Mouse (Mus musculus): ENCODE data around the gene Vps45. TPM values are rescaled to one million over a fixed set of nuclear protein-coding genes. Genes with fewer than 3 reads are reported as not detected.

Gene Vps45
- polyA plus RNA-seq, 1 experiment from 2014 or later, result 54.8 TPM

GRCm38 (mm10) chr3:96082100-96082499, 23.8 kb upstream of the Vps45 start:
- Histone ChIP-seq H3K36me3 (ENCODE audit: control insufficient read depth, insufficient read depth, low read length) (no peaks in the 10 kb centered on the region), H3K27ac (ENCODE audit: low read depth, low read length) (no peak overlapping the region), H3K4me2 (ENCODE audit: low read length) (no peak overlapping the region), H3K4me1 (ENCODE audit: control insufficient read depth, insufficient read depth, low read length) (no peaks in the 10 kb centered on the region), H3K4me3 (ENCODE audit: low read depth, low read length) (no peak overlapping the region), H3K9me3 (replicated peaks; ENCODE audit: control insufficient read depth, low read length) (no peaks in the 10 kb centered on the region), H3K27me3 (replicated peaks; ENCODE audit: control insufficient read depth, insufficient read depth, low read length) (no peaks in the 10 kb centered on the region), H3K9ac (ENCODE audit: low read length) (no peak overlapping the region)
- WGBS, result 89% methylated on average over 2 of the region's 2 CpGs
- DNase-seq (ENCODE audit: low spot score), result no peak
- no peak for ATAC-seq

- Histone ChIP-seq H3K4me1 (ENCODE audit: control insufficient read depth, insufficient read depth, low read length) (no peaks in the 10 kb centered on the region), H3K9me3 (replicated peaks; ENCODE audit: control insufficient read depth, low read length) (no peaks in the 10 kb centered on the region), H3K9ac (ENCODE audit: low read length) (no peak overlapping the region), H3K36me3 (ENCODE audit: control insufficient read depth, insufficient read depth, low read length) (no peaks in the 10 kb centered on the region), H3K4me3 (ENCODE audit: low read depth, low read length) (no peak overlapping the region), H3K4me2 (ENCODE audit: low read length) (no peak overlapping the region), H3K27me3 (replicated peaks; ENCODE audit: control insufficient read depth, insufficient read depth, low read length) (no peaks in the 10 kb centered on the region), H3K27ac (ENCODE audit: low read depth, low read length) (no peak overlapping the region)
- WGBS, result 91% methylated on average over 4 of the region's 4 CpGs
- ATAC-seq (no peak), DNase-seq (ENCODE audit: low spot score) (no peak)
Observed at GRCm38 (mm10) chr3:96081650-96082049, 23.4 kb upstream of the Vps45 start.

GRCm38 (mm10) chr3:96081006-96081405, 22.7 kb upstream of the Vps45 start:
- Histone ChIP-seq H3K36me3 (ENCODE audit: control insufficient read depth, insufficient read depth, low read length) (no peaks in the 10 kb centered on the region), H3K4me2 (ENCODE audit: low read length) (no peak overlapping the region), H3K9ac (ENCODE audit: low read length) (no peak overlapping the region), H3K27me3 (replicated peaks; ENCODE audit: control insufficient read depth, insufficient read depth, low read length) (no peaks in the 10 kb centered on the region), H3K4me3 (ENCODE audit: low read depth, low read length) (no peak overlapping the region), H3K9me3 (replicated peaks; ENCODE audit: control insufficient read depth, low read length) (no peaks in the 10 kb centered on the region), H3K4me1 (ENCODE audit: control insufficient read depth, insufficient read depth, low read length) (no peaks in the 10 kb centered on the region), H3K27ac (ENCODE audit: low read depth, low read length) (no peak overlapping the region)
- ATAC-seq (no peak), DNase-seq (ENCODE audit: low spot score) (peak; percentile 42)
- 70% methylated on average over 1 of the region's 1 CpGs for WGBS

GRCm38 (mm10) chr3:96078711-96079110, 20.4 kb upstream of the Vps45 start:
- 79% methylated on average over 3 of the region's 3 CpGs for WGBS
- ATAC-seq, result no peak
- no peak overlapping the region for H3K4me3 ChIP-seq (ENCODE audit: low read depth, low read length)

DNA sequence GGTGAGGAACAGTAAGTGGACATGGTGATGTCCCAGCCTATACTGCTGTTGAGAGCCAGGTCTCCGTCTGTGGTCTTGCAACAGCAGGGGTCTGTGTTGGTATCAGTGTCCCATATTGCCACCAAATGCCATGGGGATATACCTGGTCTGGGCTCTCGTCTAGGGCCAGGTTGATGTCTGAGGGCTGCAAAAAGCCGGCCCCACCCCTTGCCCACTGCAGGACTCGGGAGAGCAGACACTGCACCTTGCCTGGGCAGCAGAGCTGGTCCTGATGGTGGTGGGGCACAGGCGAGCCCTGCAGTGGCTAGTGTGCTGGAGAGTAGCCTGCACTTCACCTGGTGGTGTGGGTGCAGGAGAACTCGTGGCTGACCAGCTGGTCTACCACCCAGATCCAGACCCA, 19.8 kb upstream of the Vps45 start:
- Histone ChIP-seq H3K4me3 (ENCODE audit: low read depth, low read length) (no peak overlapping the region), H3K4me2 (ENCODE audit: low read length) (no peak overlapping the region), H3K9me3 (replicated peaks; ENCODE audit: control insufficient read depth, low read length) (no peaks in the 10 kb centered on the region), H3K27ac (ENCODE audit: low read depth, low read length) (no peak overlapping the region), H3K27me3 (replicated peaks; ENCODE audit: control insufficient read depth, insufficient read depth, low read length) (no peaks in the 10 kb centered on the region), H3K36me3 (ENCODE audit: control insufficient read depth, insufficient read depth, low read length) (no peaks in the 10 kb centered on the region), H3K9ac (ENCODE audit: low read length) (no peak overlapping the region), H3K4me1 (ENCODE audit: control insufficient read depth, insufficient read depth, low read length) (no peaks in the 10 kb centered on the region)
- 71% methylated on average over 6 of the region's 6 CpGs for WGBS
- no peak for DNase-seq (ENCODE audit: low spot score)
- ATAC-seq, result no peak

More at GRCm38 (mm10) chr3:96078711-96079110, 20.4 kb upstream of the Vps45 start:
- no peak overlapping the region for H3K9ac ChIP-seq (ENCODE audit: low read length)
- H3K36me3 ChIP-seq (ENCODE audit: control insufficient read depth, insufficient read depth, low read length), result no peaks in the 10 kb centered on the region
- H3K4me1 ChIP-seq (ENCODE audit: control insufficient read depth, insufficient read depth, low read length), result no peaks in the 10 kb centered on the region
- DNase-seq (ENCODE audit: low spot score), result no peak
- no peak overlapping the region for H3K27ac ChIP-seq (ENCODE audit: low read depth, low read length)
- no peak overlapping the region for H3K4me2 ChIP-seq (ENCODE audit: low read length)
- no peaks in the 10 kb centered on the region for H3K9me3 ChIP-seq (replicated peaks; ENCODE audit: control insufficient read depth, low read length)
- H3K27me3 ChIP-seq (replicated peaks; ENCODE audit: control insufficient read depth, insufficient read depth, low read length), result no peaks in the 10 kb centered on the region

DNA sequence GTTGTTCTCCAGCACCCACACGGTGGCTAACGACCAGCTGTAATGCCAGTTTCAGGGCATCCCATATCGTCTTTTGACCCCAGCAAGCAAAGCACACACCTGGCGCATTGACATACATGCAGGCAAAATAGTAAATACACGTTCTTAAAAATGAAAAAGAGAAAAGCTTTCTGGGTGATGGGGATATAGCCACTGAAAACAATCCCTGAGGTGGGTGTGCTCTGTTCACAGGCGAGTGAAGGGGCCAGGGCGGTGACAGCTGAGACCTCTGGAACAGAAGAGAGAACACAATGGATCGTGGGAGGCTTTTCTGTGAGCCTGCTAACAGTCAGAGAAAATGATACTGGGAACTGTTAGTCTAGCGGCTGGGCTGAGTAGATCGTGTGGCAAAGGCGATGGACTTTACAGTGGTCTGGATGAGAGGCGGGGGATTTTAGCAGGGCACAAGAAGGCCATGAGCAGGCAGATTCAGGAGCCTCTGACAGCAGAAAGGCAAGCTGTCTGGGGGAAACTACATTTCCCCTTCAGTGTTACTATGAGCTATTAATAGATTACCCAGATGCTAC, 14.7 kb upstream of the Vps45 start:
- ATAC-seq, result no peak
- WGBS, result 66% methylated on average over 12 of the region's 12 CpGs
- Histone ChIP-seq H3K4me2 (ENCODE audit: low read length) (no peak overlapping the region), H3K4me3 (ENCODE audit: low read depth, low read length) (no peak overlapping the region), H3K27me3 (replicated peaks; ENCODE audit: control insufficient read depth, insufficient read depth, low read length) (no peaks in the 10 kb centered on the region), H3K27ac (ENCODE audit: low read depth, low read length) (no peak overlapping the region), H3K9me3 (replicated peaks; ENCODE audit: control insufficient read depth, low read length) (no peaks in the 10 kb centered on the region), H3K4me1 (ENCODE audit: control insufficient read depth, insufficient read depth, low read length) (no peaks in the 10 kb centered on the region), H3K9ac (ENCODE audit: low read length) (no peak overlapping the region), H3K36me3 (ENCODE audit: control insufficient read depth, insufficient read depth, low read length) (no peaks in the 10 kb centered on the region)
- no peak for DNase-seq (ENCODE audit: low spot score)

GRCm38 (mm10) chr3:96070241-96070640, 12.0 kb upstream of the Vps45 start:
- DNase-seq (ENCODE audit: low spot score), result no peak
- H3K4me3 ChIP-seq (ENCODE audit: low read depth, low read length), result no peak overlapping the region

DNA sequence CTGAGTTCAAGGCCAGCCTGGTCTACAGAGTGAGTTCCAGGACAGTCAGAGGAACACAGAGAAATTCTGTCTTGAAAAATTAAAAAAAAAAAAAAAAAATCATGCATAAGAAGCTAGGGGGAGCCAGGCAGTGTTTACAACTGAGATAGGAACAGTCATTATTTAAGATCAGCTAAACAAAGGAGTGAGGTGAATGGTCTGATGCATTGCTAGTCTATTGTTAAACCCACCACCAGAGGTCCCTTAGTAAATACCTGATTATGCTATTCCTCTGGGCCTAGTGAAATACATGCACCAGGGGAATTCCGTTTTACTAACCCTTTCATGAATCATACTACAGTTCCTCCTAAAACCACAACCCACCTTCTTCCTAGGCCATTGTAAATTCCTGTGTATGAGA, 11.3 kb upstream of the Vps45 start:
- H3K4me1 ChIP-seq (ENCODE audit: control insufficient read depth, insufficient read depth, low read length), result no peaks in the 10 kb centered on the region
- DNase-seq (ENCODE audit: low spot score), result no peak
- no peak overlapping the region for H3K27ac ChIP-seq (ENCODE audit: low read depth, low read length)
- H3K36me3 ChIP-seq (ENCODE audit: control insufficient read depth, insufficient read depth, low read length), result no peaks in the 10 kb centered on the region
- no peak overlapping the region for H3K4me2 ChIP-seq (ENCODE audit: low read length)
- H3K27me3 ChIP-seq (replicated peaks; ENCODE audit: control insufficient read depth, insufficient read depth, low read length), result no peaks in the 10 kb centered on the region
- WGBS, result 44% methylated on average over 1 of the region's 1 CpGs
- no peak overlapping the region for H3K4me3 ChIP-seq (ENCODE audit: low read depth, low read length)
- no peak for ATAC-seq
- no peaks in the 10 kb centered on the region for H3K9me3 ChIP-seq (replicated peaks; ENCODE audit: control insufficient read depth, low read length)
- no peak overlapping the region for H3K9ac ChIP-seq (ENCODE audit: low read length)

More at GRCm38 (mm10) chr3:96070241-96070640, 12.0 kb upstream of the Vps45 start:
- no peak for ATAC-seq
- no peak overlapping the region for H3K27ac ChIP-seq (ENCODE audit: low read depth, low read length)
- no peaks in the 10 kb centered on the region for H3K9me3 ChIP-seq (replicated peaks; ENCODE audit: control insufficient read depth, low read length)
- no peaks in the 10 kb centered on the region for H3K36me3 ChIP-seq (ENCODE audit: control insufficient read depth, insufficient read depth, low read length)
- H3K9ac ChIP-seq (ENCODE audit: low read length), result no peak overlapping the region
- no peaks in the 10 kb centered on the region for H3K27me3 ChIP-seq (replicated peaks; ENCODE audit: control insufficient read depth, insufficient read depth, low read length)
- 78% methylated on average over 4 of the region's 4 CpGs for WGBS
- no peaks in the 10 kb centered on the region for H3K4me1 ChIP-seq (ENCODE audit: control insufficient read depth, insufficient read depth, low read length)
- no peak overlapping the region for H3K4me2 ChIP-seq (ENCODE audit: low read length)

DNA sequence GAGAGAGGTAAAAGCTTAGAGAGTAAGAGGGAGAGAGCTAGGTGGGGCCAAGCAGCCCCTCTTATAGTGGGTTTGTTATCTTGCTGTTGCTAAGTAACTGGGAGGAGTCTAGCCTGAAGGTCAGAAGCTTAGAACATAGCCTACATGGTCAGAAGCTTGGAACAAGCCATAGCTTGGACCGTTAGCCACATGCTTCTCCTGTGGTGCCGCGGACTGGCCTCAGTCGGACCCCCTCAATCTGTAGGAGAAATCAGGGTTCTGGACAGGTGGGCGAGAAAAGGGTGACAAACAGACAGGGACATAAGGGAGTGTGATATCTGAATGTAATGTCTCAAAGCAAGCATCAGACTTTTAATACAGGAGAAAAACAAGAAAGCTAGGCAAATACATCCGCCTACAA, 10.8 kb upstream of the Vps45 start:
- no peak for DNase-seq (ENCODE audit: low spot score)
- ATAC-seq, result no peak
- no peaks in the 10 kb centered on the region for H3K27me3 ChIP-seq (replicated peaks; ENCODE audit: control insufficient read depth, insufficient read depth, low read length)
- H3K36me3 ChIP-seq (ENCODE audit: control insufficient read depth, insufficient read depth, low read length), result no peaks in the 10 kb centered on the region
- H3K27ac ChIP-seq (ENCODE audit: low read depth, low read length), result no peak overlapping the region
- H3K9me3 ChIP-seq (replicated peaks; ENCODE audit: control insufficient read depth, low read length), result no peaks in the 10 kb centered on the region
- no peak overlapping the region for H3K9ac ChIP-seq (ENCODE audit: low read length)
- no peak overlapping the region for H3K4me2 ChIP-seq (ENCODE audit: low read length)
- 94% methylated on average over 6 of the region's 6 CpGs for WGBS
- H3K4me1 ChIP-seq (ENCODE audit: control insufficient read depth, insufficient read depth, low read length), result no peaks in the 10 kb centered on the region
- H3K4me3 ChIP-seq (ENCODE audit: low read depth, low read length), result no peak overlapping the region

Measured in forebrain, embryonic 14.5 days (tissue).